Mouse (Mus musculus) adrenal gland, postnatal 4 days (tissue): Measurements from ENCODE around the gene Zfp382. TPM values are rescaled to one million over a fixed set of nuclear protein-coding genes. Genes with fewer than 3 reads are reported as not detected.
"Not testable (repeated sequence)": the region's sequence is repeated elsewhere in the genome, so short reads cannot be mapped to it uniquely, and the experiment has no call there.

ENCODE experiments used
- DNase-seq, 2 experiments: peaks; one replicate each; pipeline ENCODE4 v3.0.0; 2021 to 2022; ENCODE audit warnings: low spot score in 2 of 2, mixed read lengths in 2 of 2
- long read RNA-seq, 2 experiments: library from polyadenylated mRNA; stranded (forward); transcript quantifications; one replicate each; pipeline ENCODE4 v2.0.0; 2021
- total RNA-seq, 2 experiments: library from RNA; stranded (reverse); gene quantifications; 2 replicates each; pipeline ENCODE4 v1.2.3; 2021

Gene Zfp382
- total RNA-seq = 10 to 100 TPM in 1 of 2 experiments, 1 to 10 TPM in 1; 8.0 to 10.2 TPM
- long read RNA-seq, experiment 1 = 0 reads
- long read RNA-seq, experiment 2, partial matches to known transcripts = 1 of 3 reads
- long read RNA-seq, experiment 2, other reads (novel, unspliced or antisense) = 2 of 3 reads

- DNase-seq = peak; percentile 80 to 82
These were observed at the start of gene Zfp382 for GRCm38 (mm10) chr7:30121308-30122187. TSS of gene Zfp382 (plus strand) at chr7:30121942.

- peak; percentile 61 for DNase-seq
These were observed 49.4 kb upstream of the Zfp382 start, which contains the start of gene Zfp82 for GRCm38 (mm10) chr7:30072146-30073028. TSS of gene Zfp82 (minus strand) at chr7:30072900.

DNA sequence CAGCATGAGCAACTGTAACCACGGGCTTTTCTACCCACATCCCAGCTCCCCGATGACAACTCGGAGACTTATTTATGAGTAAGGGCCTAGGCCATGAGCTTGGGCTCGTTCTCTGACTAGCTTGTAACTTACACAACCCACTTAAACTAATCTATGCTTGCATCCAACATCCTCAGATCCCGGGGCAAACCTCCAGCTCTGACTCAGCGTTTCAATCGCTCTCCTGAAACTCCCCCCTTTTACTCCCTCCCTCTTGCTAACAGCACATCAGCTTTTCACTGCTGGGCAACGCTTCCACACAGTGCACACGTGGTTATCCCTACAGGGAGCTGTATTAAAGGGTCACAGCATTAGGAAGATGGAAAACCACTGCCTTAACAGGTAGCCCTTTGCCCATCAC is 35.2 kb upstream of the Zfp382 start:
- no peak for DNase-seq

- DNase-seq = no peak
These were observed 32.3 kb upstream of the Zfp382 start for GRCm38 (mm10) chr7:30089405-30089804.

- DNase-seq = peak; percentile 73 to 92
These were observed 31.4 kb upstream of the Zfp382 start, which contains the start of the genes Gm26920 and Zfp566 for GRCm38 (mm10) chr7:30090092-30090969. TSS of gene Gm26920 (minus strand) at chr7:30090410. TSS of gene Zfp566 (minus strand) at chr7:30090527.

GRCm38 (mm10) chr7:30090970-30091585 is 30.7 kb upstream of the Zfp382 start:
- DNase-seq = no peak

DNA sequence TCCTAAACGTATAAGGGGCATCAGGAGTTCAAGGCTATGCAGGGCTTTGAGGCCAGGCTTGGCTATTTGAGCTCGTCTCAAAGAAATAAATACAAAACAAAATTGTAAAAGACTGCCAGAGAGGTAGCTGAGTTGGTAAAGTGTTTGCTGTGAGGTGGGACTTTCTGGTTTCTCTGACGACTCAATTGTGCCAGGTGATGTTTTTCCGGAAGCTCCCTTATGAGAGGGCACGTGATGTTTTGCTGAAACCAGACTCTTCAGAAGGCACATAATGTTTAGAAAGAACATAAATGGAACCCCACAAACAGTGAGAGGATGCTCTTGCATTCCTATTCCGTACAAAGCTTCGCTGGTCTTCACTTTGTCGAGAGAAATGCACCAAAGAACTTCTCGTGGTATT is 29.1 kb upstream of the Zfp382 start:
- no peak for DNase-seq

DNA sequence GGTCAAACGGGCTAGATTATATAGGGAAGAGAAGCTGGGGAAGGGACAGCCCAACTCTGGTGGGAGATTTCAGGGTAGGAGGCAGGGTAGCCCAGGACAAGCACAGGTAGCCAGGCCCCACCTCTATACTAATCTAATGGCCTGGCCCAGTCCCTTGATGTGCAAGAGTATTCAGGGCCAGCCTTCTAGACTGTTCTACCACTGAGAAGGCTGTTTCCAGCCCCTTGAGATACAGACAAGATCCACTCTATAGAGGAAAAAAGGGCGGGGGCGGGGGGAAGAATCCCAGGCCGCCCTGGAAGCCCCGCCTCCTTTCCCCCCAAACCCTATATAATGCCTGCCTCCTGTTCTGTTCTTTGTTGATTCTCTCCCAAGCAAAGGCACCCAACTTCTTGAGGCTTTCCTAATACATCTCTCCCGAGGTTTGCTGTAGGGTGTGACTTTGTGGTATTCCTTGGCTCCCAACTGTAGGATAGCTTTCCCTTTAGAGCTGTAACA is 27.8 kb upstream of the Zfp382 start:
- DNase-seq = no peak

DNA sequence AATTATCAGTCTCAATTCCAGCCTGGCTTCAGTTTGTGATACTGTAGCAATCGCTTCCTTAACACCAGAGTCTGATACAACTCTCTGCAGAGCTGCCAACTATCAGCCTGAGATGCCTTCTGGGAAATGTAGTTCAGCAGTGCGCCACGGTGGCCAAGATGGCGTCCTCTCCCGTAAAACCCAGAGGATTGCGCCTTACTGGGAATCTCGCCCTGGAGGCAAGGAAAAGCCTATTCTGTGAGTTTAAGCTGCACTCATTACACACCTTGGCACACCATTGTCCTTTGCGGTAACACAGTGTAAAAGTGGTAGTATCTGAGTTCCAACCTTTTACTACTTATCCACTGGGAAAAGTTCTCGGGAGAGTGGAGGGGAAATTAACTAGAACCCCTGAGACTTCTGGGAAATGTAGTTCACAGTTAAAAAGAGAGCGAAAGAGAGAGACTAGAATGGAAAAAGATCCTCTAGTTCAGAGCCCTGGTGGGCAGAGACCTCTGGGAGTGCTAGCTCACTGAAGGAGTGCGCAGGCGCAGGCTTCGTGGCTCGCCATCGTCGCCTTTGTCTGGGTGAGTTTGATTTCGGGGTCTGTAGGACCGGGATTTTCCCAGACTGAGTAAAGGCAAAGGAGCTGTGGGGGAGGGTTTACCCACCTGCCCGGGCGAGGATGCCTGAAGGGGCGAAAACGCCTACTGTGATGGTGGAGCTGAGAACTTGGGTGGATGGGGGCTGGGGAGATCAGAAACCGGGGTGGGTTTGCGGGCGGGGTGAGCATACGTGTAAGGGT is 26.9 kb upstream of the Zfp382 start, which contains the start of gene Zfp260:
Gene Zfp260 (plus strand): TSS at position 132 of the 784 bp plus-strand sequence.
- peak; percentile 61 to 81 for DNase-seq

DNA sequence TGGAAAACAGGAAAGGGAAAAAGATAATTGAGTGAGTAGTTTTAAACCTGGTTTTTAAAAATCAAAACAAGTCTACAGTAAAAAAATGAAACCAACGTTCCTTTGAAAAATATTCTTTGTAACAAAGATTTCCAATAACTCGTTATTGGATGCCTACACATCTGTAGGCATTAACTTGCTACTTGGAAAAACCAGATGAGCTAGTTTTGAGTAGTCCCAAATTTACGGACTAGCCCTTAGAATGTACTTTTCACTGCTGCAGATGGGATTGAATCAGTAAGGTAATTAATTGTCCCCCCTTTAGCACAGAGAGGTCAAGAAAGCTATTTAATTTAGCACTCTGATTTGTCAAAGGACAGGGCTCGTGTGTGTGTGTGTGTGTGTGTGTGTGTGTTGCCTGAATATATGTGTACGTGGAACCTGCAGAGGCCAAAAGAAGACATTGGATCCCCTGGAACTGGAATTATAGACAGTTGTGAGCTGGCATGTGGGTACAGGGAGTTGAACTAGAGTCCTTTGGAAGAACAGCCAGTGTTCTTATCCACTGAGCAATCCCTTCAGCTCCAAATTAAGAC is 26.1 kb upstream of the Zfp382 start:
- no peak for DNase-seq

DNA sequence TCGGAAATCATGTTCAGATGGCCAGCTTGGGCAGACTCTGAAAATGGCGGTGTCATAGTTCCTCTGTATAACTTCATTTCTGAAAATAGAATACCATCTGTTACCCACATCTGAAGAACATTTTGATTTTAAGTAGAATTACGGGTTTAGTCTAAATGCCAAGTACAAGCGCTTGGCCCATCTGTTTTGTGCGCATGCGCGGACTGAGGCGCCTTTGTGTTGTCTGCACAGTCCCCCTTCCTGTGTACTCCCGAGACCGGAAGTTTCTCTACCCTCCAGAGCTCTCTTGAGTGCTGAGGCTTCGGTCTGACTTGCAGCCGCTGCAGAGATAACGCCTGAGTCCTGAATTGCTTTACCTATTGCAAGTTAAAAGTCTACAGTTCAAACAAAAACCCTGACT is 22.4 kb upstream of the Zfp382 start:
- DNase-seq = no peak

GRCm38 (mm10) chr7:30116076-30116475 is 5.7 kb upstream of the Zfp382 start:
- DNase-seq = no peak

DNA sequence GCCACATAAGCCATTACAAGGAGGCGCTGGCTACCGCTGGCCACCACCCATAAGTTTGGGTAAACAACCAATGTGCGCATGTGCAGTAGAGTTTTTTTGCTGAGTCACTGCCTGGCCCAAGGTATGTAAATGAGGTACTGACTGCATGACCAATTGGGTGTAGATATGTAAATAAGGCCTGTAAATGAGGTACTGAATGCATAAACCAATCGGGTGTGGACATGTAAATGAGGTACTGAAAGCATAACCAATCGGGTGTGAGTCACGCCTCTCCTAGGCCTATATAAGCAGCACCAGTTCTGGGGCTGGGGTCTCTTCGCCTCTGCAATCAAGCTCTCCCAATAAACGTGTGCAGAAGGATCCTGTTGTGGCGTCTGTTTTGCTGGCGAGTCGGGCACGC is 3.8 kb upstream of the Zfp382 start:
- not testable (repeated sequence) for DNase-seq

DNA sequence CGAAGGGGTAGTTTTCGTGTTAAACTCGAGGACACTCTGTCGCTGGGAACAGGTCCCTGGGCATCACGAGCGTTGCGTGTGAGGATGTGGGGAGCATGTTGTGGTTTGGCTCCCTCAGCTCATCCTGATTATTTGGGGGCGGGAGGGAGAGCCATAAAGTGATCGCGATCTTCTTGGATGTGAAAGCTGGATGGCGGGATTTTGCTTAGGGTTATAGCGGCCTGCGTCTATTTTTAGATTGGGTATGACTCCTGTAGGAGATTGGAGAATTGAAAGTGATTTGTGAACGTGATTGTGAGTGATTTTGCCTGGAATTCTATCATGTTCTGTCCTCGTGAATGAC is 417 bp downstream of the Zfp382 start:
- DNase-seq = no peak

DNA sequence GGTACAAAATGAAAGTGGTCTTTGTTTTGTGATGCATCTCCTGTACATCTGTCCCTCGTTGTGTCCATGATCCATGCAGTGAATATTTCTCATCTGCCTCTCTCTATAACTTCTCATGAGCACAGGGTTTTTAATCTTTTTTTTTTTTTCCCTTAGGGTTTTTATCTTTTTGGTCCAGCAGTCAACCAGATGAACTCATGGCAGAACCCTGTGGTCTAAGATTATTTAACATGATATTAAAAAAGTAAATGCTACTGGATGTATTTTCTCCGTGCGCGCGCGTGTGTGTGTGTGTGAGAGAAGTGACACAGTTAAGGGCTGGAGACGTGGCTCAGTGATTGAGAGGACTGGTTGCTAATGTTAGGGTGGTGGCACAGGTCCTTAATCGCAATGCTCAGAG is 8.2 kb downstream of the Zfp382 start:
- DNase-seq = no peak

DNA sequence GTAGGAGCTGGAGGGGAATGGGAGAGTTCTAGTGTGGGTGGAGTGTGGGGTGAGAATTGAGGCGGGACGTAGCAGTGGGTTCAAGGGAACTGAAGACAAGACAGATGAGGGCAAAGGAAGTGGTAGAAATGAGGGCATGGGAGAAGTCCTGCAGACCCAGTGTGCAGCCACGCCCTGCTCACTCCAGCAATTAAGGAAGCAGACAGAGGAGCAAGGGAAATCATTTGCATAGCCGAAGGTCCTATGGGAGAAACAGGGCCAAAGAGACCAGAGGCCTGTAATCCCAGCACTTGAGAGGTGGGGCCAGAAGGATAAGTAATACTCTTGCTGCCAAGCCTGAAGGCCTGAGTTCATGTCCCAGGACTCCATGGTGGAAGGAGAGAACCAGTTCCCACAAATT is 10.7 kb downstream of the Zfp382 start:
- no peak for DNase-seq

- no peak for DNase-seq
These were observed 15.1 kb downstream of the Zfp382 start for GRCm38 (mm10) chr7:30136826-30137225.

DNA sequence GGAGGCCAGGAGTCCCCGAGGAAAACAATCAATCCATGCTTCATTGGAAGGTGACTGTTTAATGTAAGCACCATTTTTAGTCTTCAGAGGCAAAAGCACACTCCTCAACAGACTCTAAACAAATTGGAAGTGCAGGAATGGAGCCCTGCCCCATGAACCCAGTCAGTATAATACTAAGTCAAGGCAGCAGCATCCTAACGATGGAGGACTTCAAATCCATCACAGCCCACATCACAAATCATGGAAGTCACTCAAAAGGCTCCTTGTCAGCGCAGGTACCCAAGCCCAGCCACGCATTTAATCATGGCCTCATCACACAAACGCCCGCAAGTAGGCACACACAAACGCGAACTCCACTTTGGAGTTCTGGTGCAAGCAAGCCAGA is 21.4 kb downstream of the Zfp382 start:
- DNase-seq = no peak
